Mouse (Mus musculus) embryo, embryonic 11 days (tissue): Measurements from ENCODE around the gene Ces1e.

Experiments used
- DNase-seq: peaks from one replicate; pipeline ENCODE4 v3.0.0-alpha.2; 2015

Gene Ces1e

DNA sequence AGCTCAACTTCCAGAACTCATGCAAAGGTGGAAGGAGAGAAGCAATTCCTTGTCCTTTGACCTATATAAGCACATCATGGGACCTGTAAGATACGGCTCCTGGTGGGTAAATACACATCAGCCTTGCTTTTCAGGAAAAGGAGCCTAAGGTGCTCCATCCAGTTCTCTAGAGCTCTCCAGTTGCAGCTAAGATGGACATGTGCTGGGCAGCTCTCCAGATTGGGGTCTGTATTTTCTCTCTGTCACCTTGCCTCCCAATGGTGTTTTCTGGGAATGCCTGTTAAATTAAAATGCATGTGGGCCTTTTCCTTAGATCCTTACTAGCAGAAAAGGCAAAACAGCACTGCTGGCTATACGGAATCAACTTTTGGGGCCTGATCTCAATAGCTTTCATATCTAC lies 54.9 kb downstream of the Ces1e start:
- no peak for DNase-seq

DNA sequence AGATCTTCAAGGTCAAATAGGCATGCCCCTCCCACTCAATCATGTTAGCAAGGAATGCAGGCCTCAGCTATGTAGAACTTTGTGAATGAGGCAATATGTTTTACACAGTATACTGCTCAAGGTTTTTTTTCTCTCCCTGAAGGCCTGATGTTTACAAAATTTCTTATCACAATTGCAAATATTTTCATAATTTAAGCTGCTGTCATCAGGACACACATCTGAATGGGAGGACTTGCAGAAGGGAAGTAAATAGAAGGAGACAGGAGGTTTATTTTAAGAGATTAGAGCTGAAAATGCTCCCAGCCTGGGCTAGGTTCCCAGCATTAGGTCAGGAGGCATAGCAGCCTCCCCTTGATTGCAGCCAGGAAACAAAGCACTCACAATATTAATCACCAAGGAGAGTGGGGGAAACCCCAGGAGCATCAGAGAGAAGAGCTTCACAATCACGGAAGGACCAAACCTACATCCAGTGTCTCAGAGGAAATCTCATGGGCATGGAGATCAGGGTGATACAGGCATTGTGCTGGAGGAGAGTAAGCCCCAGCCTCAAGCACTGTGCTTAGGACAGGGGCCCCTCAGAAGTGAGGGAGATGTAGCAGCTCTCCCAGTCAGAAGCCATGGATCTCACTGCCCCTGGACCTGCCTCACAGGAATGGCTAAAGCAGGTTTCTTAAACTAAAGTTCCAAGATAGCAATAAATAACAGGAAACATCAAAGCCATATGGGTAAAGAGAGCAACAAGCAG lies 57.4 kb downstream of the Ces1e start:
- DNase-seq = no peak

DNA sequence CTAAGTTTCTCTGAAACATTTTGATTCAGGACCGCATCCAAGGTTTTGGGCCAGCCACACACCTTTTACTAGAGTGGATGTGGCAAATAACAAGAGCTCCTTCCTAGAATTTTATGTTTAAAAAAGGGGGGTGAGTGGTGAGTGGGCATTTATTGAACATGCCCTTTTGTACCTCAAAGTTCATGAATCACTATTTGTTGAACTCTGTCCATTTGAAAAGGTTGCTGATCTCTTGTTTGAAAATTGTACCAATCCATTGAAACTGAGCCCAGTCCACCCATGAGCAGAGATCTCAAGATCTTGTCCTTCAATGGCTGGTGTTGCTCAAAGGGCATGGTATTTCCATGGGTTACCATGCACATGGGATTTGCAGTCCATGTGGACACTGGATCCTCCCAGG lies 66.1 kb downstream of the Ces1e start:
- no peak for DNase-seq

DNA sequence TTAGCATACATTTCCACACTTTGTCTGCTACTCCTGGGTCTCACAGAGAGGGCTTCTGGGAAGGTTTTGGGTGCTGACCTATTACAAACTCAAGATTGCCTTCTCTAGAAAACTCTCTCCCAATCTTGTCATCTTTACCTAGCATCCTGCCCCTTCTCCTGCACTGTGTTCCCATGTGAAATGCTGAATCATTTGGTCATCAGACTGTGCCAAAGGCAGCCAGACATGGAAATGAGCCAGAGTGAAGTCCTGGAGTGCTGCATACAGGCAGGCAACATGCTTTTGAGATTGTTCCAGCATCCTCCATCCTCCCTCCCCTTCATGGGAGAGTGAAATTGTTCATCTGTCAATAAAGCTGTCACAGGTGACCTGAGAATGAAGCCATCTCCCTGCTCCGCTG lies 78.0 kb downstream of the Ces1e start:
- no peak for DNase-seq
